Mouse (Mus musculus): Measurements from ENCODE around the gene Akap2.

Akap2 gene

DNA sequence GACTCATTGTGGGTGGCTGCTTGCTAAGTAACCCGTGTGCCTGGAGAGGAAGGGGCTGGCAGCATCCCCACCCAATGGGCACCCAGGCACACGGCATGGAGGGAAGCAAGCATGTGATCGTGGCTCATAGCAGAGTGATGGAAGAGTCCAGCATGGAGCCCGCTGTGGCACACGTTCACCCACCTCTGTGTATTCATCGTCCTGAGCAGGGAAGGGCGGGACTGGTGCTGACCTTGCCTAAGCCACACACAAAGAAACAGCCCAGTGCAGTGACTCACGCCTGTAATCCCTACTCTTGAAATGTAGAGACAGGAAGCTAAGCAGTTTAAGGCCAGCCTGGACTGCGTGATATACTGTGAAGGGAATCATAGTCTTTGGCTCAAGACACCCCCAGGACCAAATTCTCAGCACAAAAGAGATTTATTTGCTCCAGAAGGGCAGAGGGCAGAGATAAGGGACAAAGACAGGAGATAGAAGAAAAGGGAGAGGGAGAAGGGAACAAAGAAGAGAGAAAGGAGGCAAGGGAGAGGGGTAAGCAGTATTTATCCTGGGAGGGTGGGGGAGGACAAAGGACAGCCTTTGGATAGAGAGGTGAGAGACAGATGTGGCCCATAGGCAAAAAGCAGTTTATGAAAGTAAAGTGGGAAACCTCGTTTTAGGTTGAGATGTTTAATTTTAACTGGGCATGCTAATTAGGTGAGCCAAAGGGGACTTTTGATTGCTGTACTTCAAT lies 81.0 kb downstream of the Akap2 start:
- DNase-seq, result peak; percentile 31

DNA sequence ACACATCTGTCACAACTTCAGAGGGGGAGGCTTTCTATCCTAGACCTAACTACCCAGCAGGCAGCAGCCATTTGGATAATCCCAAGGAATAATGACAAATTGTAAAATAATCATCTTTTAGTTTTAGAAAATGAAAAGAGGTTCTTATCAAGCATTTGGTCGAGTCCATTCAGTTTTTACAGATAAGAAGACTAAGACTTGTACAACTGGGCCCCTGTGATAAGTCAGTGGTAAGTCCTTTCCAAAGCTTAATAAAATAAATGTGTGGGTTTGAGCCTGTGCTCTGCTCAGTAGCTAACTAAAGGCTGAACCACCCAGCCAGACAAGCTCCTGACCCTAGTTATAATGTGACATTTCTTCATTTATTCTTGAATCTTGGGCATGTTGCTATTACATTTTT lies 81.8 kb downstream of the Akap2 start:
- DNase-seq, result no peak

DNA sequence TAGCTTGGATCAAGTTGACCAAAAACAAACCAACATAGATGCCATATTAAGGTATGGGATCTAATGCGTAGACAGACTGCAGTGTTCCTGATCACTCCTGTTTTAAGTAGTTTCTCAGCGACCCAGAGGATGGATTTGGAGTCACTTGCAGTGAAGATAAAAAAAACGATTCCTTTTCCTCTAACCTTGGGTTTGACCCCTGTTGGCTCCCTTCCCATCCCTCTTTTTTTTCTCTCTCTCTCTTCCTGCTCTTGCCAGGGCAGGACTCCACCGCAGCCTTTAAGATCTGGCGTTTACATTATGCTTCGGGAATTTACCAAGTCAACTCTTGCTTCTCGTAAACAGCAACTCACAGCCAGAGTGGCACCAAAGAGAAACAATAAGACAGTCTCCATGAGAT lies 83.8 kb downstream of the Akap2 start:
- DNase-seq, result no peak

DNA sequence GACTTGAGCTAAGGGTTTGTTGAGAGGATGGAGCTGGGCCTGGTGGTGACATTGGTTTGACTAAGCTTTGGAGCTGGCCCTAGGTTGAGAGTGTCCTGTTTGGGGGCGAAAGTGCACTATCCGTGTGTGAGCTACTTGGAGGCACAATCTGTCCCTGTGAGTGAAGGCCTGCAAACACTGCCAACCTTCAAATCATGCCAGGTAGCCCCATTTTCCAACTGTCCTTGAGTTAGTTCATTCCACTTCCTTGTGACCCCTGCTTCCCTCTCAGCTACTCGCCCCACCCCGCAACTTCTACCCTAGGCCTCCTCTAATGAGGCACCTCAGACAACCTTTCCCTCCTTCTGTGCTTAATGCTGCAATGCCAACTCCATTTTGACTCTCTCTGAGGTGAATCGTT lies 84.5 kb downstream of the Akap2 start:
- DNase-seq, result no peak

DNA sequence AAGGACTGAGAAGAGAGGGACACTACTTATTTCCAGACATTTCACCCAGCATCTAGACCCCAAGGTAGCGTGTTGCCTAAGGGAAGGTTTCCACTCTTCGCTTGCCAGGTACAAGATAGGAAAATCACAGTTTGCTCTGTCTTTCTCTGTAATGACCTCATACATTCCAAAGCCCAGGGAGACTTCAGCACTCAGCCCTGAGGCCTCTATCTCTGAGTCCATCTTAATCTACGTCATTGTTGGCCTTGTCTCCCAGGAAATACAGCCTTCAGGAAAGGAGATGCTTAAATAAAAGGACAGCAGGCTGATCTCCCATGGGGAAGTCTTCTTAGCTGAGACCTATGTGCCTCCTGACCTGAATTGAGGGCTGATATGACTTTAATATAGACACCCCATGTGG lies 85.0 kb downstream of the Akap2 start:
- DNase-seq, result no peak

DNA sequence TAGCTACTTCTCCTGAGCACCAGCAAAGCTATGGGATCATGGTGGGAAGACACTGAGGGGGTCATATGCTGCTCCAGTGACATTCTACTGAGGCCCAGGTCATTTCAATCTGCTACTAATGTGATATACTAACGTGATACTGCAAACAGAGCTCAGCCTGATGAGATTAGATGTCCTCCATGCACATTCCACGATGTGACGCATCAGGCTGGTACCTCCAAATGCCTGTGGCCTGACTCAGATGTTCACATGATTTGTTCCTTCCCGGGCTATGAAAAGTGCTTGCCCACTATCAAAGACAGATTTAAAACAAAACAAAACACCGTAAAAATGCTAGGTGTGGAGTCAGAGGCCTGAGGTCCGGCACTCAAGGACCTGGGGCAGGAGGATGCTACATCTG lies 87.4 kb downstream of the Akap2 start:
- no peak for DNase-seq

DNA sequence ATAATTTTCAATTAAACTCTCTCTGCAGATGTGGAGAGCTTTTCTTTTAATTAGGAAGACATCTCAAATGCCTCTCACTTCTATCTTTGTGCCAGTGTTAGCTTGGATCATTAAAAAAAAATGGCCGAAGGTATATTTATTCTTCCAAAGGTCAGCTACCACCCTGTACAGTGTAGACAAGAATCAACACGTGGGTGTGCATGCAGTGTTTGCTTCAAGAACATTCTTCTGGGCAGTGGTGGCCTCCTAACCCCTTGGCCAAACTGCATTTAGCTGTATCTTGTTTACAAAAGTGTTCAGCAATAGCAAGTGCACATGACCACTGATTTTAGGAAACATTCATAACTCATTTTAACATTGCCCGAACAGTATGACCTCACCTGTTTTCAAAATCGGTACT lies 92.0 kb downstream of the Akap2 start:
- no peak for DNase-seq

DNA sequence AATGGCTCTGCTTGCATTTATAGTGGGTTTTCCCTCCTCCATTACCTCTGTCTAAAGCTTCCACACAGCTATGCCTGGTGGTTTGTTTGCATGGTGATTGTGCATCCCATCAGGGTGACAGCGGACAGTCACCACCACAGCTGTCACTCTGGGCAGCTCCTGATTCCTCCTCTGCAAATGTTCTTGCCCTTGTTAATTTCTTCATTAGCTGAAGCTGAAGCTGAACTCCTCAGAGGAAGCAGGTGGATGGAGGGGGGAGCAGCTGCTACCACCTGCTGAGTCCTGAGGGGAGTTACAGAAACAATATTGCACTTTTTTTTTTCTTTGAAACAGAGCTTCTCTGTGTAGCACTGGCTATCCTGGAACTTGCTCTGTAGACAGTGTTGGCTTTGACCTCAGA lies 94.6 kb downstream of the Akap2 start:
- no peak for DNase-seq

DNA sequence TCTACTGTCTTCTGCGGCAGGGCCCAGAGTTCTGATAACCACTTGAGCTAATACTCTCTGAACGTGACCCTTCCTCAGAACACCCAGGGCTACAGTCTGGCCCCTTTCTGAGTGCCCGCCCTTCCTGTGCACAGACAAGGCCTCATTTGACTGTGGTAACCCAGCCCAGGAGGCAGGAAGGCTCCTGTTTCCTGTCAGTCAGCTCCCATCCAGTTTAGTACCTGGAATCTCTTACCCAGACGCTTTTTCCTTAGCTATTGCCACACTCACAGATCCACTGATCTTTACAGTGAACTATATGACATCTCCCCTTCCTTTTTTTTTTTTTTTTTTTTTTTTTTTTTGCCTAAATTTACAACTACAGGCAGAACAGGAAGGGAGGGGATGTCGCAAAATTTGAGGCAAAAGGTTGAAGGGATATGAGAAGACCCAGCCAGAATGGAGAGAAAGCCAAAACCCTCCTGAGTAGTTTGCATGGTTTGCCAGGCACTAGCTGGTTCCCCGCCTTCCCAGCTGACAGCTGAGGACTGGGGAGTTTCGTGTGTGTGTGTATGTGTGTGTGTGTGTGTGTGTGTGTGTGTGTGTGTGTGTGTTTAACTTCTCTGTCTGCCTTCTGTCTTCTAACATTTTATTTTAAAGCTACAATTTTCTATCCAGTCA lies 95.6 kb downstream of the Akap2 start:
- peak; percentile 57 for DNase-seq

DNA sequence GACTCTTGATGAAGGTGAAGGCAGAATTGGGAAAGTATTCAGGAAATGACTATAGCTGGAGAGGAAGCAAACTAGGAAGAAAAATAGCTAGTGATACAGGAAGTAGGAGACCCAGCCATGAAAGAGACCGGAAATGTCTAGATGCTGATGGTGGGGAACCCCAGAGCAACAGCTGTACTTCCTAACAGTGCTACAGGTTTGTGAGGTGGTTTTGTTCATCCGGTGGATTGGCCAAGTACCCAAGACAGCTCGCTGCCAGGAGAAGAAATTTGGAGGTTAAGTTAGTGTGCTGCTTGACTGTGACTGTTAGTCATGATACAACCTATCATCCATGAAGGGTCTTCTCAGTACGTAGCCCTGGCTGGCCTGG lies 96.1 kb downstream of the Akap2 start:
- no peak for DNase-seq

DNA sequence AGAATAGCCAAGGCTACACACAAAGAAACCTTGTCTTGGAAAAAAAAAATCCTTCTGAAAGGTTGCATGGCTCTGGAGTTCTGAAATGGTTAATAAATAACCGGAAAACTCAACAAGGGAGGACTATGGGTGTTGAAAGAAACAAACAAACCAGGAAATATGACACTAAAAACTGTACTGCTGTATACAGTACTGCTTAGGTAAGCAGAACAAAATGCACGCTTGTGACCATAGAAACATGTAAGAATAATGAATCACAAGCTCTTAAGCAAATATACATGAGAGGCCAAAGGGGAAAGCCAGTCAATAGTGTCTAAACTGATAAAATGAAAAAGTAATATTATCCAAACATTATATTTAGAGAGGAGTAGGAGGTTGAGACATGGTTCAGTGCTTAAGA lies 97.9 kb downstream of the Akap2 start:
- no peak for DNase-seq

DNA sequence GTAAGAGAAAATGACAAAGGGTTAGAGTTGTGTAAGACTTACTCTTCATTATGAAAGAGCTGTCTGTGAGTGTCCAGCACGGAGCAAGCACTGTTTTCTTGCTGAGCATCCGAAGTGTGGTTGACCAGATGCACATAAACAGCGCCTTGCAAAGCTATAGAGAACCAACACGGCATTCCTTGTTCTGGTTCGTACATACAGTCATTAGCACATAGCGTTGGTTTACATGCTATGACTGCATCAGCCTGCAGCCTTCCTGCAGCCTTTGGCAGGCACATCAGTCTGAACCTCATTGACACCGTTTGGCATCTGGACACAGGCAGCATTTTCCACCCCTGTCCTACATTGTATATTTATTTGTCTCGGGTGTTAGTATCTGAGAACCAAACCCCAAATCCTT lies 98.7 kb downstream of the Akap2 start:
- no peak for DNase-seq

DNA sequence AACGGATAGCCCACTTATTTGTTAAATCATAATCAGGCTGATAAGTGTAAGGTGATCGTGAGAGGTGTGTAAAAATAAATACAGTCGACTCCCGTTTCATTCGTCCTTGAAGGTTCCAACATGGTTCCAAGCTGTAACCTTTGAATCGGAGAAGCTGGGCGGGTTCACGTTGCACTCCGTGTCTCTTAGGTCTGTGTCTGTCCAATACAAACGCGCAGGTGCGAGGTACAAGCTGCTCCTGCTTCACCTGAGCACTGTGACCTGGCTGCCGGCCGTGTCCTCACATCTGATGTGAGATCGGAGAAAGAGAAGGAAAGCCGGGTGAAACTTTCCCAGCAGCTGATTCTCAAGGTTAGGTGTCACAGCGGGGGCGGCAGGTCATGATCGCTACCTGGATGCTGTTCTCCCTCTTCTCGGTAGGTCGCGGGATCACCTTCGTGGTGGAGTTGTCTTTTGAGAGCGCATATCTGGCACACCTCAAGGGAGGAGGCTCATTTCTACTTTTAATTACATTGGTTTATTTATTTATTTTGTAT lies 103.5 kb downstream of the Akap2 start:
- DNase-seq, result no peak

DNA sequence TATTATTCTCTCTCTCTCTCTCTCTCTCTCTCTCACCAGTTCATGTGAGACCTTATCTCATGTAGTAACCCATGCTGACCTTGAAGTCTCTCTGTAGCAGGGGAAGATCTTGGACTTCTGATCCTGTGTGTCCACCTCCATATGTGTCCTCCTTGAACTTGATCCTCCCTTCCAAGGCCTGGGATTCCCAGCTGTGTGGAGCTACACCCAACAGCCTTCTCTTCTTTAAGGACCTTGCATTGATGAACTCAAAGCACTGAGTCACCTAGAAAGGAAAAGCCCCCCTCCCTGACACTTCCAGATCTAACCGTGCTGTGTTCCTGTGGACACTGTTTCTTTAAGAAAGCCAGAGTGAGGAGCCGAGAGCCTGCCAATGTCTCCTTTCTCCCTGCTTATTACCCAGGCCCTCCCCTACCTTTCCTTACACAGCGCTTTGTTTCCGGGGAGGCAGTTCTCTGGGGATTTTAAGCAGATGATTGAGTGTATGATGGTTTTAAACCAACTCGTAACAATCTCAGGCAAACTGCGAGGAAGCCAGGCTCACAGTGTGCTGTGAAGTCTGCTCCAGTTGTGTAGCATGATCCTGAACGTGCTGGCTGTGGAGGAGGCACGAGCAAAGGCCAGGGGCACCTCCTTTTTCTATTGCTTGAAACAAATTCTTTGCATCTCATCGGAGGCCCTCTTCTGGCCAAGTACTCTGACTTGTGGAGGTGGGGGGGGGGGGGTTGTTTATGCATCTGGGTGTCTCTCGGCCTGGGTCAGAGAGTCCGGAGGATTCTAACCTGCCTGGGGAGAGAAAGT lies 104.3 kb downstream of the Akap2 start:
- DNase-seq, result no peak

DNA sequence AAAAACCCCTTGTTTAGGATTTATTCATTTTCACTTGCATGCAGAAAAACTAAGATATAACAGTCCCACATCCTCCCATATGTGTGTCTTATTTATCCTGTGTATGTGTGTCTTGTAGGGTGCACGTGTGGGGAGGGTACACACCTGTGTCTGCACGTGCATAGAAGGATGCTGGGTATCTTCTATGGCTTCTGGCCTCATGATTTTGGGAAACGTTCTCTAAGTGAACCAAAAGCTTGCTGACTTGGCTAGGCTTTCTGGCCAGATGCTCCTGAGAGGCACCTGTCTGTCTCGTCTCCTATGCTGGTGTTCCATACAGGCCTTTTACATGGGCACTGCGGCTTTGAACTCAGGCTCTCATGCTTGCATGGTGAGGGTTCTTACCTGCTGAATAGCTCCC lies 105.2 kb downstream of the Akap2 start:
- DNase-seq, result no peak

DNA sequence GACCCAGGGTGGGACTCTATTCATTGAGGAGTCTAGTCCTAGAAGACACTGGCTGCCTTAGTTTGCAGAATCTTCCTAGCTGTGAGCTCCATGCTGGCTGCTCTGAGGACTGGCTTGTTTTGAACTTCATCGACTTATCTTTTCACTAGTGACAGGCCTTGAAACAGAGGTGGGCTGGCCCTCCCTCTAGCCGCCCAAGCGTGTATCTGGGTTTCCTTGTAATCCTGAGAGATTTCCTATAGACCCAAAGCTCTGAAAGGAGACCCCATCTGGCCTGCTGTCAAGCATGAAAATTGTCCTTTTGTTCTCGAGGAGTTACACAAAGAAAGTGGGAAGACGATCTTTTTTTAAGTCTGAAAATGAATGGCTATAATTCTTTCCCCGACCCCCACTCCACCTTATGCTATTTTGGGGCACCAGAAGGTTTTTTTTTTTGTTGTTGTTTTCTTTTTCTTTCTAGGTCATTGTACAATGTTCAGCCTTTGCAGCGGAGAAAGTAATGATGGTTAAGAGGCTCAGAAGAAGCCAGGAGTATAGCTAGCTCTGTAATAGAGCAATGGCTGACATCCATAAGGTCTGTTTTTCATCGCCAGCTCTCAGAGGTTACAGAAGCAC lies 107.3 kb downstream of the Akap2 start:
- no peak for DNase-seq

DNA sequence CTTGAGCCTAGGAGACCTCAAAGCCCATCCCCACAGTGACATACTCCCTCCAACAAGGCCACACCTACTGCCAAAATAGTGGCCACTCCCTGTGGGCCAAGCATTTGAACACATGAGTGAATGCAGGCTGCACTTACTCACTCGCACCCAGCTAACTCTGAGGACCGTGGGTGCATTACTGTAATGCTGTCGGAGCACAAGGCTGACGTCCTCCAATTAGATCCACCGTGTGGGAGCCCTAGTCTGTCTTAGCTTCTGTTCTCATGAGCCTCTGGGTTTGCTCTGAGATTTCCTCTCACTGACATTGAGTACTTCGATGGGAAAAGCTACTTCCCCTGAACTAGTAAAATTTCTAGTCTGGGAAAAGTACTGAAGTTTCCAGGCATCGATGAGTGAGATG lies 108.8 kb downstream of the Akap2 start:
- DNase-seq, result no peak

DNA sequence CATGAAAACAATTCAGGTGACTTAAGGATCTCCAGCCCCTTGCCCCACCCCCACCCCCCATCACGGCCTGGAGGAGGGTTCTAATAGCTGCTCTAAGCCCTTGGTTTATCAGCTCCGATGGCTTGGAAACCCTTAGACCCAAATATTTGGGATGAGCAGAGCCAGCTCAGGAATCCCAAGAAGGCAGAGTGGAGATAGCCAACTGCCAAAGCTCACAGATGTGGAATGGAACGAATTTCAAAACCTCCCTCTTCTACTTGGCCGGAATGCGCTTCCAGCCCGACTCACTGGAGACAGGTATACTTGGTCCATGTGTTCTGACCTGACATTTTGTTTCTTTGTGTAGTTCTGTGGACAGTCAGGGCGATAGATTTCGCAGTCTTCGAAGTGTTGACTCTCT lies 111.7 kb downstream of the Akap2 start:
- DNase-seq, result no peak

DNA sequence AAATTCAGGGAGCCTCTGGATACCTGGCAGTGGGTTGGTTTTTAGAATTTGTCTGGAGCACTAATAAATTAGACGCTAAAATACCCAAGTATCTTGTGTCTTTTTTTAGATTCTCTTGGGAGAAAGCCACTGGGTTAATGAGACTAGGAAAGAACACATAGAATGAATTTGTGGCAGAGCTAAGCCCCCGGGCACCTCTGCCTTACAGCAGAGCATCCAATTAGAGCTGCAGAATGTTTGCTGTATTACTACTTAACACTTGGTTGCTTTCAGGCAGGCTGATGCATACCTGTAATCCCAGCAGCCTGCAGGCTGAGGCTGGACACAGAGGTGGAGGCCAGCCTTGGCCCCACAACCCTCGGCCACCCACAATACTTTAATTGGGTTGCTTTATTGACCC lies 112.3 kb downstream of the Akap2 start:
- DNase-seq, result no peak

DNA sequence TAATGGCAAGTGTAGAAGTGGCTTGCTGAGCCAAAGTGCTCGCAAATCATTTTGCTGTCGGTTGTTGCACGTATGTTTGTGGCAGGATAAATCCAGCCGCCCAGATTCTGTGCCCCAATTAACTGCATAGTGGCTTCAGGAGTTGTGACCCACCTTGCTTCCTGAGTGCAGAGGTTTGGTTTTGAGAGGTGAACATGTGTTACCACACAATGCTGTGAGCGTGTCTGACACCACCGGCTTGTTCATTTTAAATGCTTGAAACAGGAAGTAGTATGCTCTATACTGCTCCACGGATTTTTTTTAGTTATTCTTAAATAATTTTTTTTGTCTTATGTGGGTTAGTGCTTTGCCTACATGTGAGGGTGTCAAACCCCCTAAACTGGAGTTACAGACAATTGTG lies 114.9 kb downstream of the Akap2 start:
- DNase-seq, result no peak

DNA sequence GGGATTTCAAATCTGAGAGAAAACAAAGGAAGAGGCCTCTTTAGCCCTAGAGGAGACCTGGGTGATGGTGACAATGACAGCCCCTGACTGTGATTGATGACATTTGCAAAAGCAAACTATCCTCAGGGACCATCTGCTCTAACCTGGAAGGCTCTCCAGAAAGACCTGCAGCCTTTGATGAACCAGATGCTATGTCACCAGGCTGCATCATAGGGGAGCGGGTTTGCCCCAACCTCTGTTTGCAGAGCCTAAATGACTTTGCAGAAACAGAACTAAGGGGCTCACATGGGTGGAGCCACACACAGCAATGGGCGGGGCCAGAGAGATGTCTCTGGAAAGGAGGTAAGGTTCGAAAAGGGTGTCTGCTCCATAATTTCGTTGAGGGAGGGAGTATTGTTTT lies 115.6 kb downstream of the Akap2 start:
- no peak for DNase-seq

DNA sequence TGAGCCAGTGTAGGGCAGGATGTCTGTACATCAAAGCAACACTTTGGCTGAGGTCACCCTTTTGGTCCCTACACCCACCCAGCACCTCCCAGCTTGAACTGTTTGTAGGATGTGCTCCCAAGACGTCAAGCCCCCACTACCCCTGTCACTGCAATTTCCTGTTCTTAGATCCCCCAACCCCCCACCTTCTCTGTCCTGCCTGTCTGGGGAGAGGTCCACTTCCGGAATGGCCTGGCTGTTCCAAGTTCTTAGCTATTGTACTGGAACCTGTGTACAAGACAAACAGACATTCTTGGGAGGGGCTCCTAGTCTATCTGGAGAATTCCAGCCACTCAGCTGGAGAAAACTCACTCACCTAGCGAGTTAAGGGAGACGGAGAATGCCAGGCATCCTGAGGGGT lies 116.7 kb downstream of the Akap2 start:
- no peak for DNase-seq

DNA sequence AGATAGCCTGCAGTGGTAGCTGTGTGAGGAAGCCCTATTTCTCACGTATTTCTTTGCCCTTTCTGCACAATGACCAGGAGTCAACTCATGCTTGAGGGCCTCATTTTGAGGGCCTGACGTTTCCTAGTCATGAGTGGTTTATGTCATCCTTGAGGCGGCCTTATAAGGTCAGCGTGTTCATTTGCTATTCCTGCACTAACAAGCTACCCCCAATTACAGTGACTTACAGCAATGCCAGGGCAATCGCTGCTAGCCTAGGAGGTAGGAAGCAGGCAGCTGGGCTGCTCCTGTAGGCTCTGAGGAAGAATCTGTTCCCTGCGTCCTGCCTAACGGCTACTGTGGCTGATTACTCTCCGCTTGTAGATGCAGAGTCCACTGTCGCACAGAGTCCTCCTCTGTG lies 119.6 kb downstream of the Akap2 start:
- DNase-seq, result no peak

DNA sequence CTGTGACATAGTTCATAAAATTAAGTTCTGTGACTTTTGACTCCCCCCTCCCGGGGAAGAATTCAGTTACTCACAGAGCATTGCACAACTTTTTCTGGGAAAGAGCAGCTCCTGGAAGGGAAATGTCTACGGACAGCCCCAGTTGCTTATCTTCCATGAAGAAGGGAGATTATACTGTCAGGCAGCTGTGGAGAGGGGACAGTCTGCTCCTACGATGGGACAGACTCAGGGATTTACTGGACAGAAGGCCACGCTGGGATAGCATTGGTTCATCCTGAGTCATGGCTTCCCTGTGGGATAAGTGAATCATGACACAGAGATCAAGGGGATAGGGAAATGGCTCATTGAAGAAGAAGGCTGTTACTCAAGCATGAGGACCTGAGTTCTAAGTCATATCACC lies 121.9 kb downstream of the Akap2 start:
- no peak for DNase-seq
